Mouse (Mus musculus) gastrocnemius, adult 2 months (tissue): ENCODE measurements around the gene Ptpn14. TPM values are rescaled to one million over a fixed set of nuclear protein-coding genes. Genes with fewer than 3 reads are reported as not detected.

Experiments
- DNase-seq: peaks from one replicate; pipeline ENCODE4 v3.0.0; 2022
- H3K27ac ChIP-seq: fragments of 200-600 bp; 2 replicates; pipeline ENCODE4 v1.8.1; 2022; ENCODE audit warnings: mild to moderate bottlenecking
- H3K4me3 ChIP-seq: fragments of 200-600 bp; 2 replicates; pipeline ENCODE4 v1.8.1; 2022; ENCODE audit warnings: mild to moderate bottlenecking, moderate library complexity
- CTCF ChIP-seq: fragments of 200-600 bp; IDR thresholded peaks from 2 replicates; pipeline ENCODE4 v1.8.1; 2022; ENCODE audit warnings: antibody characterized with exemption, mild to moderate bottlenecking, moderate library complexity
- intact Hi-C: fragments of 180-260 bp; cut with DNase I; formaldehyde crosslinking; loops from one replicate; pipeline ENCODE4 v1.15.1; 2025
- total RNA-seq, 2 experiments: library from RNA; stranded (reverse); gene quantifications; 2 replicates each; pipeline ENCODE4 v1.2.3; 2021

Gene Ptpn14
- total RNA-seq, 2 experiments from 2014 or later: 9.3 to 15.1 TPM

DNA sequence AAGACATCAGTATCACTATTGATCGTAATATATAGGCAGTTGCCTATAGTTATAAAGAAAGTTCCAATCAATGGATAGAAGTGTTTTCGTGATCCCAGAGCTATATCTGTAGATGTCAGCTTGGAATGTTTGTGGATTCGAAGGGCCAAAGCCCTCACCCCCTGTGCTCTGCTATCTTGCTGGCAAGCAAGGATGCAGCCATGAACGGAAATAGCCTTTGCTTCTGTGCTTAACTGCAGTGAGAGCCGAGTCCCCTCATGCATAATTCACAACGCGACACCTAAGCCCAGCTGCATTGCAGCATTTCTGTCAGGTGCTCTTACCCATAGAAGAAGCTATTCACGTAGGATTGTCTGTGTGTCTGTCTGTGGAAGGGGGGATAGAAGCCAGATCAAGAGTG is 198.2 kb downstream of the Ptpn14 start:
- TF ChIP-seq CTCF: no peak
- Histone ChIP-seq H3K27ac (no peak overlapping the region), H3K4me3 (no peak overlapping the region)
- no peak for DNase-seq
- intact Hi-C loops: loop anchor here (2.0 to 5.0 kb wide), 2 partner anchors 47 to 224 kb away; no protein-coding TSS in a partner anchor

Other genes starting within 250 kb of the Ptpn14 start
- gene Cenpf, start 40.2 kb upstream of the Ptpn14 start, total RNA-seq: under 1 TPM; 0.03 to 0.05 TPM
- gene Smyd2, start 194.1 kb downstream of the Ptpn14 start, total RNA-seq: 100 to 1,000 TPM; 200 to 329 TPM